Mouse (Mus musculus): ENCODE data around the gene Bud23.

DNA sequence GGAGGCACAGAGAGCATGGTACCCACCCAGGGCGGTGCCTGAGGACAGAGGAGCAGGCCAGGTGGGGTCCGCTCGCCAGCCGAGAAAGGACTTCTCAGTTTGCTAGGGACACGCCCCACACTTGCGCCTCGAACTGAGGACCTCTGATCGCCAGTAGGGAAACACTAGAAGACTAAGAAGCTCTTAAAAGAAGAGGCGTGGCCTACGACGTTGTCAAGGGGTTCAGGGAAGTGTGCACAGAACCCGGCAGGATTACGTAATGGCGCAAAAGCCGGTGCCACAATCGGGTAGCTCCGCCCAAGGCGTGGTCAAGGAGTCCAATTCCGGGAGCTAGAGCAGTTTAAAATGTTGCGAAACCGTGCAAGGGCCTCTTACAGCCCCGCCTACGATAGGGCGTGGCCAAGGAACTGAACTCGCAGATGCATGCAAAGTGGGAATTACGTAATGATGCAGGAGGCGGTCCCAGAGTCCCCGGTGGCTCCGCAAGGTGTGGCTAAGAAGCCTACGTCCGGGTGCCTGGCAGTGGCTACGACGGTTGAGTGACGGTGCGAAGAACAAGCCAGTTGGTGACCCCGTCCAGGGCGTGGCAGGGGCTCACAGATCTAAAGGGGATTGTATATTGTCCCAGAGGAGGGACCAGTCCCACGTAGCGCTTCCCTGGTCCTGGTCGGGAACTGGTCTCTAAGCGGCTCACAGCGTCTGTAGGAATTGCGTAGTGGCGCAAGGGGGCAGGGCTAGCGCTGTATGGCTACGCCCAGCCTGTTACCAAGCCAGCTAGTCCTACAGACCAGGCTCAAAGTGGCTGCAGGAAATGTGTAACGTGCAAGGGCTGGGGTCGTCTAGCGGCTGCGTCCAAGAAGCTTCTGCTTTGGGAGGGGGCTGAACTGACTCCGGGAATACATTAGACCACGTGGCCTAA lies 55.8 kb downstream of the Bud23 start, which contains the start of gene Abhd11:
- peak; percentile 98 for TF ChIP-seq POLR2A (IDR thresholded peaks at IDR 0.05; ENCODE audit: borderline replicate concordance, extremely low read depth, low read depth, low read length)
- TF ChIP-seq CTCF (IDR thresholded peaks at IDR 0.05; ENCODE audit: insufficient read depth, low read length), result peak; percentile 16; the same call in 1 of the 2 replicates

All from lung, adult 2 months (tissue).